Mouse (Mus musculus) heart, embryonic 14.5 days (tissue): Measurements from ENCODE around the gene Rab1a. TPM values are rescaled to one million over a fixed set of nuclear protein-coding genes. Genes with fewer than 3 reads are reported as not detected.

Experiments used
- ATAC-seq: fragments of 200-750 bp; cut with Nextera tagmentation; 2 replicates; pipeline ENCODE4 v1.8.0; 2017; ENCODE audit warnings: low read depth, moderate TSS enrichment; ENCODE audit not compliant: insufficient number of reproducible peaks, insufficient read depth, low FRiP score
- H3K27ac ChIP-seq, 2 experiments: fragments of 200-500 bp in 1 of 2; fragments of 300-500 bp in 1 of 2; sonication (generic) in 1 of 2; replicated peaks in 1 of 2; 2 replicates each; pipeline ENCODE4 v1.5.1; 2012 to 2014; ENCODE audit warnings: low read depth in 2 of 2, low read length in 2 of 2, control low read depth in 1 of 2, mild to moderate bottlenecking in 1 of 2, mixed read lengths in 1 of 2; ENCODE audit not compliant: control insufficient read depth in 1 of 2, insufficient read depth in 1 of 2
- H3K27me3 ChIP-seq: fragments of 300-500 bp; sonication (generic); 2 replicates; pipeline ENCODE4 v1.6.1; 2014; ENCODE audit warnings: mild to moderate bottlenecking, low read length, control low read depth; ENCODE audit not compliant: control insufficient read depth, insufficient read depth
- H3K36me3 ChIP-seq: fragments of 300-500 bp; sonication (generic); 2 replicates; pipeline ENCODE4 v1.6.1; 2014; ENCODE audit warnings: mild to moderate bottlenecking, control low read depth, low read length, mixed read lengths; ENCODE audit not compliant: control insufficient read depth, insufficient read depth
- H3K4me1 ChIP-seq, 2 experiments: fragments of 200-500 bp in 1 of 2; fragments of 300-500 bp in 1 of 2; sonication (generic) in 1 of 2; 2 replicates each; pipeline ENCODE4 v1.6.1; 2012 to 2014; ENCODE audit warnings: low read length in 2 of 2, control low read depth in 1 of 2, mixed read lengths in 1 of 2; ENCODE audit not compliant: control insufficient read depth in 2 of 2, insufficient read depth in 2 of 2
- H3K4me2 ChIP-seq: fragments of 300-500 bp; sonication (generic); 2 replicates; pipeline ENCODE4 v1.6.1; 2014; ENCODE audit warnings: mild to moderate bottlenecking, low read length
- H3K4me3 ChIP-seq, 2 experiments: fragments of 200-500 bp in 1 of 2; fragments of 300-500 bp in 1 of 2; sonication (generic) in 1 of 2; 2 replicates each; pipeline ENCODE4 v1.5.1; 2012 to 2014; ENCODE audit warnings: low read length in 2 of 2, mild to moderate bottlenecking in 2 of 2, control low read depth in 1 of 2, low read depth in 1 of 2, moderate library complexity in 1 of 2; ENCODE audit not compliant: control insufficient read depth in 1 of 2, insufficient read depth in 1 of 2
- H3K9ac ChIP-seq: fragments of 300-500 bp; sonication (generic); 2 replicates; pipeline ENCODE4 v1.6.1; 2014; ENCODE audit warnings: mild to moderate bottlenecking, low read length
- H3K9me3 ChIP-seq: fragments of 300-500 bp; sonication (generic); 2 replicates; pipeline ENCODE4 v1.6.1; 2016; ENCODE audit warnings: low read length, control low read depth; ENCODE audit not compliant: control insufficient read depth
- WGBS: fragments of 180-500 bp; shearing (Covaris S2); extraction: QIAGEN DNeasy Blood & Tissue Kit; methylation state at CpG from one replicate; pipeline ENCODE4 v1.1.7; 2014; 5-methylcytosine and 5-hydroxymethylcytosine counted together
- polyA plus RNA-seq: library from polyadenylated mRNA; unstranded; fragments of >200 nt; fragmentation: Nextera tagmentation; extraction: Ambion mirVana; gene quantifications from 2 replicates; pipeline ENCODE4 v1.2.1, GENCODE M21; 2014

Gene Rab1a
- polyA plus RNA-seq, 1 experiment from 2014 or later = 198 TPM

DNA sequence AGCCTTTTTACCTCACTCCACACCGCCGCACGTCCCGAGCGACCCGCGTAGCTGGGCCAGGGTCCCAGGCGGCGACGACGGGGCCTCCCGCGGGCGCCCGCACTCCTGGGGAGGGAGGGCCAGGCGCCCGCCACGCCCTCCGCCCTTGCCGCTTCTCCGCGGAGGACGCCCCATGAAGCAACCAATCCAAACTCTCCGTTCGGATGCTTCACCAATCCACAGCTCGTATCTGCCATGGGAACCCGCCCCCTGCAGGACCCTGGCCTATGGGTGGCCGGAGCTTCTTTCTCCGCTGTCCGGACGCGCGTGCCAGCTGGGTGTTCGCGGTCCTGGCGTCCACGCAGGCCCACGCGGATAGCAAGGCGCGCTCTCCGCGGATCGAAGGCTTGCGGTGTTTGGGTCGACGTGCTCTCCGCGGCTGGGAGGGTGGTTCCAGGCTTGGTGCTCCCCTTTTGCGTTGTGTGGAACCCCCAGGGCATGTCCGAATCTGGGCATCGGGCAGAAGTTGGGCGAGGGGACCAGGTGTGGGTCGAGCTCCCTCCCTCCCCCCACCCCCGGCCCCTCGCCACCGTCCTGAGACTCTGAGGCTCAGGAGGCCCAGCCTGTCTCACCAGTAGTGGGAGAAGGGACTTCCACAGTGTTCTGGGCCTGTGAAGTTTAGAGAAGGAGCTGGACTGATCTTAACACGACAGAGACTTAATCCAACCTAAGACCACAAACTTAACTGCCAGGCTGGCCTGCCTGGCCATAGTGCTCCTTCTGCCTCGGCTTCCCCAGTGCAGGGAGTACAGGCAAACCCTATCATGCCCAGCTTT lies 48.3 kb downstream of the Rab1a start, which contains the start of gene Cep68:
TSS of gene Cep68 (minus strand) at position 134 of the 815 bp plus-strand sequence.
- peak; percentile 98 for ATAC-seq
- whole genome bisulfite sequencing = under 1% methylated on average over 55 of the region's 59 CpGs

DNA sequence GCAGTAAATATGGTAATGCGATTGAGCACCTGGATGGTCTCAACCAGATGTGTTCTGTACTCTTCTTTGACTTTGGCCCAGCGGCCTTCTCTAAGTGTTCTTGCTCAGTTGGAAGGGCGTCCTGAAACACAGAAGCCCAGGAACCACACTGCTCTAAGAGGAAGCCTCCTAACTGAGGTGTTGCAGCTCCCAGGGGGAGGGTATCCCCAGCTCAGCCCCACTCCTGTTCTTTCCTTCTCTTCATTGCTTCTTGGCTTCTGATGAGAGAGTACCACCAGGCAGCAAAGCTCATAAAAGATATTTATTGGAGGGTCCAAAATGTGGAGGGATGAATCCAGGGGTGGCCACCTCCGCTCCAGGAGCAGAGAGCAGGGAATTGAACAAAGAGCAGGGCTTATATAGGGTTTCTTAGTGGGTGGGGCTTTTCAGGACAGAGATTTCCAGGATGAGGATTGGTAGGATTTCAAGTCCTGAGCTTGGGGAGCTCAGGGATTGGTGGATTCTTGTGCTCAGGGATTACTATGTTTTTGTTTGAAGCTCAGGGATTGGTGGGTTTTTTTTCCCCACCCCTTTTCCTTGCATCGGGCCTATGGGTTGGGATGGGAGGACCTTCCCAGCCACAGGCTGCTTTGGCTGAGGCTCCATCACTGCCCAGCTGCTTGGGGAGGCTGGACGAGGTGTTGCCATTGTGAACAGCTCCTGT lies 49.4 kb downstream of the Rab1a start:
- H3K9me3 ChIP-seq = no peaks in the 10 kb centered on the region
- ATAC-seq = no peak
- H3K27me3 ChIP-seq = no peaks in the 10 kb centered on the region
- no peak overlapping the region for H3K4me3 ChIP-seq
- no peak overlapping the region for H3K27ac ChIP-seq
- H3K4me2 ChIP-seq = no peak overlapping the region
- WGBS = 83% methylated on average over 6 of the region's 6 CpGs
- H3K9ac ChIP-seq = no peak overlapping the region
- H3K36me3 ChIP-seq = no peaks in the 10 kb centered on the region
- peaks cover 9 to 22% of the 10 kb centered on the region in 2 experiments for H3K4me1 ChIP-seq

More for the DNA sequence above, 48.3 kb downstream of the Rab1a start, which contains the start of gene Cep68:
- Histone ChIP-seq H3K4me1 (peaks cover 13 to 27% of the 10 kb centered on the region in 2 experiments), H3K27ac (peak within 1 kb of the TSS; percentile 70 to 91), H3K27me3 (no peaks in the 10 kb centered on the region), H3K9me3 (no peaks in the 10 kb centered on the region), H3K9ac (peak within 1 kb of the TSS; percentile 98), H3K4me3 (peak within 1 kb of the TSS; percentile 77 to 97), H3K36me3 (peaks cover 4% of the 10 kb centered on the region; the same call in 1 of the 2 replicates), H3K4me2 (peak within 1 kb of the TSS; percentile 90)

DNA sequence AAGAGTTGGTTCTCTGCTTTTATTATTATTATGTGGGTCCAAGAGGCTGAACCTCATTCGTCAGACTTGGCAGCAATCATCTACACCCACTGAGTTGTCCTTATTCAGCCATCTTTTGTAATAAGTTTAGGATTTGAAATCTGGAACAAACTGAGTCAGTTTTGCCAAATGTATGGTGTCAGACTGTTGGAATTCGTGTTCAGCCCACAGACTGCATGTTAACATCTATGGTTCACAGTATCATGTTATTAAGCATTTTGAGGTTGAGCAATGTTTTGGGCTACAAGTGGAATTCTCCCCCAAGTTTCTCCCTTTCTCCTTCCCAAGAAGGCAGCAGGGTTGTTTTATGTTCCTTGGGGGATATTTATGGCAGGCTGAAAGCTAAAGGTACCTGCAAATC lies 51.9 kb downstream of the Rab1a start:
- Histone ChIP-seq H3K9me3 (no peaks in the 10 kb centered on the region), H3K27me3 (no peaks in the 10 kb centered on the region), H3K27ac (no peak overlapping the region), H3K9ac (no peak overlapping the region), H3K36me3 (no peaks in the 10 kb centered on the region), H3K4me2 (no peak overlapping the region), H3K4me3 (no peak overlapping the region), H3K4me1 (peaks cover 2 to 4% of the 10 kb centered on the region in 2 experiments; a peak in 3 of 4 replicates)
- no peak for ATAC-seq
- WGBS = 62% methylated on average over 2 of the region's 2 CpGs

DNA sequence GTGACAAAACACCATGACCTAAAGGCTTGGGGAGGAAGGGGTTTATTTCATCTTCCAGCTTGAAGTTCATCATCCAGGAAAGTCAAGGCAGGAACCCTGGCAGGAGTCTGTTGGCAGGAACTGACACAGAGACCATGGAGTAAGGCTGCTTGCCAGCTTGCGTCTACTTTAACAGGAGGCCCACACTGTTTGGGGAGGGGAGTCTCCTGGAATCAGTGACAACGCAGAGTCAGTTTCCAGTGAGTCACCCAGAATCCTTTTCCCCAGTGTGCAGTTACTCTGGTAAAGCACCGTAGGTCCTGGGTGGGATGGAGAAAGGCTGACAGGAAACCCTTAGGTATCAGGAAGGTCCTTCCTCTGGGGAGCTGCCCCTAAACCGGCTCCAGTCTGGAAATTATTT lies 53.6 kb downstream of the Rab1a start:
- Histone ChIP-seq H3K9ac (no peak overlapping the region), H3K4me3 (no peak overlapping the region), H3K4me1 (no peaks in the 10 kb centered on the region), H3K4me2 (no peak overlapping the region), H3K9me3 (no peaks in the 10 kb centered on the region), H3K27ac (no peak overlapping the region), H3K36me3 (no peaks in the 10 kb centered on the region), H3K27me3 (no peaks in the 10 kb centered on the region)
- 62% methylated on average over 4 of the region's 4 CpGs for WGBS
- ATAC-seq = no peak

GRCm38 (mm10) chr11:20262628-20263380 lies 61.6 kb downstream of the Rab1a start:
- WGBS = 53% methylated on average over 8 of the region's 8 CpGs
- no peak for ATAC-seq
- H3K27ac ChIP-seq = no peak overlapping the region

GRCm38 (mm10) chr11:20269885-20270284 lies 68.7 kb downstream of the Rab1a start:
- no peaks in the 10 kb centered on the region for H3K4me1 ChIP-seq
- no peaks in the 10 kb centered on the region for H3K36me3 ChIP-seq
- no peak overlapping the region for H3K9ac ChIP-seq
- H3K9me3 ChIP-seq = no peaks in the 10 kb centered on the region
- WGBS = 70% methylated on average over 6 of the region's 6 CpGs
- no peak overlapping the region for H3K4me2 ChIP-seq
- H3K27me3 ChIP-seq = no peaks in the 10 kb centered on the region
- ATAC-seq = no peak
- H3K4me3 ChIP-seq = no peak overlapping the region
- no peak overlapping the region for H3K27ac ChIP-seq

More at GRCm38 (mm10) chr11:20262628-20263380, 61.6 kb downstream of the Rab1a start:
- Histone ChIP-seq H3K36me3 (no peaks in the 10 kb centered on the region), H3K4me1 (no peaks in the 10 kb centered on the region), H3K9ac (no peak overlapping the region), H3K4me3 (no peak overlapping the region), H3K4me2 (no peak overlapping the region), H3K9me3 (no peaks in the 10 kb centered on the region), H3K27me3 (no peaks in the 10 kb centered on the region)

GRCm38 (mm10) chr11:20275974-20276373 lies 74.7 kb downstream of the Rab1a start:
- 68% methylated on average over 2 of the region's 2 CpGs for WGBS
- peaks cover 0 to 9% of the 10 kb centered on the region in 2 experiments; a peak in 2 of 4 replicates for H3K4me1 ChIP-seq
- ATAC-seq = no peak

More at GRCm38 (mm10) chr11:20275974-20276373, 74.7 kb downstream of the Rab1a start:
- Histone ChIP-seq H3K9ac (no peak overlapping the region), H3K4me2 (no peak overlapping the region), H3K4me3 (no peak overlapping the region), H3K36me3 (no peaks in the 10 kb centered on the region), H3K27ac (no peak overlapping the region), H3K9me3 (no peaks in the 10 kb centered on the region), H3K27me3 (no peaks in the 10 kb centered on the region)
